Mouse (Mus musculus) bone marrow, adult 2 months (tissue): Measurements from ENCODE around the gene Tchp.
A peak's percentile ranks its signal among the peaks of the same experiment; 100 is the strongest.

ENCODE experiments used
- CTCF ChIP-seq: fragments of 200-500 bp; IDR thresholded peaks from 2 replicates; pipeline ENCODE4 v1.5.1; 2011; ENCODE audit warnings: low read length, control low read depth; ENCODE audit not compliant: control insufficient read depth, insufficient read depth
- POLR2A ChIP-seq: fragments of 200-500 bp; IDR thresholded peaks from 2 replicates; pipeline ENCODE4 v1.6.1; 2011; ENCODE audit warnings: low read depth, mild to moderate bottlenecking, control low read depth, low read length, borderline replicate concordance; ENCODE audit not compliant: control insufficient read depth

DNA sequence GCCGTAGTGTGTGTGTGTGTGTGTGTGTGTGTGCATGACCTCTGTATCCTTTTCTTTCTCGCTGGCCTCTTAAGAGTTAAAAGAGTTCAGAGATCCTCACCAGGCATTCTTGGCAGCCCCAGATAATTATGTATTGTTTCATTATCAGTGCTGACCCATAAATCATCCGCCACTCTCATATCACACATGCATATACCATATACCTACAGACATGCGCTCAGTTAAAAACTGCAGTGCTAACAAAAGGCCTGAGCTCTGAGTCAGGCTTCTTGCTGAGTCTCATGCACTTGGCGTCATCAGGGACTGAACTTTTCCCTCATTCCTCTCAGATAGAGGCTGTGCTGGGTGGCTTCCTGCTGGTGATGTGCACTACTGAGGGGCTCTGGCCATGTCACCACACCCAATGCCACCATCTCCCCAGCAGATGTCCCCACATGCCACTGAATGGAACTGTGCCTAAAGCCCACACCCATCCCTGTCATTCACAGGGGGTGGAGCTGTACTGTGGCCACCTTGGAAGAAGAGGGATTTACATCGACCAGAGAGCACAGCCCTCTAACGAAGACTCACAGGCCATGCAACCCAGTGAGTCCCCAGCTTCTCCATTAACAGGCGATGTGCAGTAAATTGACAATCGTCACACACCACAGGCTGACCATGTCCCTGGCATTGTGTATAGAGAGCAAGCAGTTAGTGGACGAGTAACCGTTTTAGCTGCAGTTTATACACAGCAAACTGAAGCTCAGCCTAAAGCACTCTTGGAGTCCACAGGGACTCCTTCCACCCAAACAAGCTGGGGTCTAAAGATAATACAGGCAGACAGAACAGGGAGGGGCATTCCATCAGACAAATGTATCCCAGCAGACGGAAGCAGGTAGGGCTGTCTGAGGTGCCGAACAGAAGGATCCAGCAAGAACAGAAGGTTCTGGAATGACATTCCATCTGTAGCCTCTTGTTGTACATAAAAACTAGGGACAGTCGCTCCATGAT, 4.9 kb upstream of the Tchp start:
- peak; percentile 59 for TF ChIP-seq CTCF
- TF ChIP-seq POLR2A = no peak
